ENCODE assay signal across 16 mouse cellular contexts in genomic region chr6:134190597-134191278, GRCm38 (mm10).
DNase-seq lines count a peak whose midpoint lies in the region; ATAC-seq and TF ChIP-seq lines count a peak whose summit lies in the region.
"Had no signal": no experiment of that assay in that cellular context is flagged by ENCODE, and none has a peak within 500 bp of the region (broad histone marks: within the 10 kb centered on the region; RNA-seq: fewer than 3 reads in every experiment).

No protein-coding gene starts in this region.

- 0 out of 2 replicates have a peak, but pooled peaks have one; percentile 4 for ATAC-seq in hindbrain, embryonic 13.5 days (ENCODE audit: low FRiP score)
- ATAC-seq in hindbrain, embryonic 16.5 days = no peak
- no peak for ATAC-seq in lung, embryonic 16.5 days (ENCODE audit: low read depth)
- no peak for ATAC-seq in stomach, embryonic 16.5 days (ENCODE audit: insufficient read depth, low FRiP score)

- intact Hi-C loops in gastrocnemius, adult 2 months (cut with DNase I) = no loop called here

- no peak overlapping the region for H3K9ac ChIP-seq in hindbrain, embryonic 13.5 days
- H3K9ac ChIP-seq in hindbrain, embryonic 16.5 days (ENCODE audit: low read depth, low read length) = no peak overlapping the region
- H3K9ac ChIP-seq in lung, embryonic 16.5 days (ENCODE audit: low read length) = no peak overlapping the region
- H3K9ac ChIP-seq in stomach, embryonic 16.5 days (ENCODE audit: low read length) = no peak overlapping the region
- H3K9ac ChIP-seq: hindbrain, embryonic 15.5 days; limb, embryonic 13.5 days had no signal

- H3K4me2 ChIP-seq in hindbrain, embryonic 13.5 days = no peak overlapping the region
- H3K4me2 ChIP-seq in hindbrain, embryonic 16.5 days (ENCODE audit: low read length) = no peak overlapping the region
- H3K4me2 ChIP-seq in lung, embryonic 16.5 days (ENCODE audit: low read depth, low read length) = no peak overlapping the region
- H3K4me2 ChIP-seq in stomach, embryonic 16.5 days (ENCODE audit: low read depth, low read length) = no peak overlapping the region
- H3K4me2 ChIP-seq: hindbrain, embryonic 15.5 days; limb, embryonic 13.5 days had no signal

- H3K36me3 ChIP-seq in hindbrain, embryonic 13.5 days = no peaks in the 10 kb centered on the region
- no peaks in the 10 kb centered on the region for H3K36me3 ChIP-seq in hindbrain, embryonic 16.5 days (ENCODE audit: control insufficient read depth, insufficient read depth, low read length)
- no peaks in the 10 kb centered on the region for H3K36me3 ChIP-seq in lung, embryonic 16.5 days (ENCODE audit: control insufficient read depth, insufficient read depth, low read length)
- no peaks in the 10 kb centered on the region for H3K36me3 ChIP-seq in stomach, embryonic 16.5 days (ENCODE audit: control insufficient read depth, insufficient read depth, low read length)
- H3K36me3 ChIP-seq: hindbrain, embryonic 15.5 days; limb, embryonic 13.5 days had no signal

- WGBS in hindbrain, embryonic 13.5 days = 49% methylated on average over 7 of the region's 7 CpGs
- WGBS in hindbrain, embryonic 16.5 days = 39% methylated on average over 7 of the region's 7 CpGs
- 22% methylated on average over 7 of the region's 7 CpGs for WGBS in lung, embryonic 16.5 days
- WGBS in stomach, embryonic 16.5 days = 51% methylated on average over 7 of the region's 7 CpGs

- no peaks in the 10 kb centered on the region for H3K9me3 ChIP-seq in hindbrain, embryonic 13.5 days
- H3K9me3 ChIP-seq in hindbrain, embryonic 16.5 days (ENCODE audit: control insufficient read depth, low read length) = no peaks in the 10 kb centered on the region
- no peaks in the 10 kb centered on the region for H3K9me3 ChIP-seq in lung, embryonic 16.5 days (ENCODE audit: control insufficient read depth, low read length)
- no peaks in the 10 kb centered on the region for H3K9me3 ChIP-seq in stomach, embryonic 16.5 days (replicated peaks; ENCODE audit: control insufficient read depth, low read length)
- H3K9me3 ChIP-seq: embryonic facial prominence, embryonic 10.5 days; hindbrain, embryonic 15.5 days; limb, embryonic 13.5 days had no signal

- no peak overlapping the region for H3K4me3 ChIP-seq in gastrocnemius, adult 2 months
- no peak overlapping the region for H3K4me3 ChIP-seq in hindbrain, embryonic 13.5 days
- H3K4me3 ChIP-seq in hindbrain, embryonic 16.5 days (ENCODE audit: low read length) = no peak overlapping the region
- no peak overlapping the region for H3K4me3 ChIP-seq in lung, embryonic 16.5 days (ENCODE audit: low read length)
- no peak overlapping the region for H3K4me3 ChIP-seq in stomach, embryonic 16.5 days (replicated peaks; ENCODE audit: low read length)
- H3K4me3 ChIP-seq: embryonic facial prominence, embryonic 10.5 days; hindbrain, embryonic 15.5 days; limb, embryonic 13.5 days had no signal

- TF ChIP-seq CTCF in gastrocnemius, adult 2 months (IDR thresholded peaks at IDR 0.05) = no peak

- DNase-seq in gastrocnemius, adult 2 months = no peak
- no peak for DNase-seq in gastrocnemius, adult 8-10 months (ENCODE audit: low spot score in 2 of 2)
- no peak for DNase-seq in lung, adult 18-20 months
- DNase-seq in thymus, postnatal 0 days (ENCODE audit: low spot score) = no peak
- DNase-seq: cerebellum, adult 11 months; cerebellum, postnatal 36 days; gastrocnemius, postnatal 14 days; right cerebral cortex, postnatal 4 days; thymus, postnatal 36 days had no signal

- H3K27ac ChIP-seq in gastrocnemius, adult 2 months = peak overlapping the region; percentile 63
- H3K27ac ChIP-seq in hindbrain, embryonic 13.5 days = peak overlapping the region; percentile 58
- H3K27ac ChIP-seq in hindbrain, embryonic 16.5 days (ENCODE audit: low read depth, low read length) = no peak overlapping the region
- peak overlapping the region; percentile 87 for H3K27ac ChIP-seq in lung, embryonic 16.5 days (ENCODE audit: low read length)
- H3K27ac ChIP-seq in stomach, embryonic 16.5 days (ENCODE audit: low read length) = peak overlapping the region; percentile 19
- H3K27ac ChIP-seq: limb, embryonic 13.5 days had no signal

- H3K27me3 ChIP-seq in hindbrain, embryonic 13.5 days = no peaks in the 10 kb centered on the region
- H3K27me3 ChIP-seq in hindbrain, embryonic 16.5 days (replicated peaks; ENCODE audit: control insufficient read depth, insufficient read depth, low read length) = no peaks in the 10 kb centered on the region
- no peaks in the 10 kb centered on the region for H3K27me3 ChIP-seq in lung, embryonic 16.5 days (ENCODE audit: control insufficient read depth, insufficient read depth, low read depth, low read length)
- no peaks in the 10 kb centered on the region for H3K27me3 ChIP-seq in stomach, embryonic 16.5 days (ENCODE audit: control insufficient read depth, insufficient read depth, low read length)
- H3K27me3 ChIP-seq: hindbrain, embryonic 15.5 days; limb, embryonic 13.5 days had no signal

- H3K4me1 ChIP-seq in hindbrain, embryonic 13.5 days (replicated peaks) = peaks cover 34% of the 10 kb centered on the region
- H3K4me1 ChIP-seq in hindbrain, embryonic 16.5 days (ENCODE audit: control insufficient read depth, insufficient read depth, low read depth, low read length) = peaks cover 14% of the 10 kb centered on the region
- H3K4me1 ChIP-seq in lung, embryonic 16.5 days (replicated peaks; ENCODE audit: control insufficient read depth, insufficient read depth, low read length) = peaks cover 48% of the 10 kb centered on the region
- H3K4me1 ChIP-seq in stomach, embryonic 16.5 days (ENCODE audit: control insufficient read depth, insufficient read depth, low read length) = peaks cover 32% of the 10 kb centered on the region
